Mouse (Mus musculus) limb, embryonic 12.5 days (tissue): ENCODE results near the gene Arhgef18. TPM values are rescaled to one million over a fixed set of nuclear protein-coding genes. Genes with fewer than 3 reads are reported as not detected.
A peak's percentile ranks its signal among the peaks of the same experiment; 100 is the strongest.

Experiments used
- ATAC-seq: fragments of 200-750 bp; cut with Nextera tagmentation; 2 replicates; pipeline ENCODE4 v1.8.0; 2017; ENCODE audit warnings: low read depth, moderate TSS enrichment; ENCODE audit not compliant: insufficient number of reproducible peaks, insufficient read depth, low FRiP score, low TSS enrichment
- H3K27ac ChIP-seq: fragments of 300-500 bp; sonication (generic); 2 replicates; pipeline ENCODE4 v1.5.1; 2016; ENCODE audit warnings: mild to moderate bottlenecking, moderate library complexity
- H3K27me3 ChIP-seq: fragments of 300-500 bp; sonication (generic); 2 replicates; pipeline ENCODE4 v1.6.1; 2016; ENCODE audit warnings: mild to moderate bottlenecking, moderate library complexity
- H3K36me3 ChIP-seq: fragments of 300-500 bp; sonication (generic); 2 replicates; pipeline ENCODE4 v1.6.1; 2016; ENCODE audit warnings: mild to moderate bottlenecking, moderate library complexity
- H3K4me1 ChIP-seq: fragments of 300-500 bp; sonication (generic); replicated peaks from 2 replicates; pipeline ENCODE4 v1.6.1; 2016
- H3K4me2 ChIP-seq: fragments of 300-500 bp; sonication (generic); 2 replicates; pipeline ENCODE4 v1.6.1; 2016; ENCODE audit warnings: mild to moderate bottlenecking, moderate library complexity
- H3K4me3 ChIP-seq: fragments of 300-500 bp; sonication (generic); replicated peaks from 2 replicates; pipeline ENCODE4 v1.5.1; 2016; ENCODE audit warnings: mild to moderate bottlenecking
- H3K9ac ChIP-seq: fragments of 300-500 bp; sonication (generic); replicated peaks from 2 replicates; pipeline ENCODE4 v1.6.1; 2016; ENCODE audit warnings: mild to moderate bottlenecking, moderate library complexity
- H3K9me3 ChIP-seq: fragments of 300-500 bp; sonication (generic); 2 replicates; pipeline ENCODE4 v1.6.1; 2016; ENCODE audit warnings: mild to moderate bottlenecking, moderate library complexity
- WGBS: fragments of 180-500 bp; shearing (Covaris S2); methylation state at CpG from one replicate; pipeline ENCODE4 v1.1.7; 2016; 5-methylcytosine and 5-hydroxymethylcytosine counted together
- polyA plus RNA-seq: library from polyadenylated mRNA; unstranded; fragments of >200 nt; fragmentation: Nextera tagmentation; extraction: Ambion mirVana; gene quantifications from 2 replicates; pipeline ENCODE4 v1.2.1, GENCODE M21; 2016

Arhgef18 gene
- polyA plus RNA-seq, 1 experiment from 2014 or later, result 13.6 TPM

DNA sequence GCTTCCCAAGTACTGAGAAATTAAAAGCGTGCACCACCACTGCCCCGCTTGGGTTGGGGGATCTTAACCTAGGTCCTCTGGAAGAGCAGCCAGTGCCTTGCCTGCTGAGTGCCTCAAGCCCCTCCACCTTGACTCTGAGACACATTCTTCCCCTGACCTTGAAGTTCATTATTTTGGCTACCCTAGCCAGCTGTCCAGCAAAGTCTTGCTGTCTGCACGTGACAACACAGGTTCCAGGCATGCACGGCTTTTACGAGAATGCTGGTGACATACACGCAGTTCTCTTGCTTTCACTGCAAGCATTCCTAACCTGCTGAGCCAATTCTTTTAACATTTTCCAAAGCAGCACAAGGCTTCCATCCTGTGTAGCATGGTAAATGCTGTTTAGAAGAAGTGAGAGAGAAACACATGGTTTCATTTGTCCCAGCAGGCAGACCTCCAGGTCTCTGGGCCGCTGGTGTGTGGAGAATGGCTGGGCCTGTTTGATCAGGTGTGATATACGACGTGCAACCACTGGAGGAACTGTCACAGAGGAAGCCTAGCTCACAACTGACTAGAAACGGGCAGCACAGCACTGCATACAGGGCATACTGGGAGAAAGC is 27.4 kb downstream of the Arhgef18 start:
- Histone ChIP-seq H3K4me3 (no peak overlapping the region), H3K9ac (no peak overlapping the region), H3K27me3 (no peaks in the 10 kb centered on the region), H3K9me3 (no peaks in the 10 kb centered on the region), H3K36me3 (no peaks in the 10 kb centered on the region), H3K4me2 (no peak overlapping the region), H3K4me1 (peaks cover 40% of the 10 kb centered on the region), H3K27ac (peak overlapping the region; percentile 72)
- ATAC-seq, result peak; percentile 87
- 26% methylated on average over 10 of the region's 10 CpGs for WGBS

DNA sequence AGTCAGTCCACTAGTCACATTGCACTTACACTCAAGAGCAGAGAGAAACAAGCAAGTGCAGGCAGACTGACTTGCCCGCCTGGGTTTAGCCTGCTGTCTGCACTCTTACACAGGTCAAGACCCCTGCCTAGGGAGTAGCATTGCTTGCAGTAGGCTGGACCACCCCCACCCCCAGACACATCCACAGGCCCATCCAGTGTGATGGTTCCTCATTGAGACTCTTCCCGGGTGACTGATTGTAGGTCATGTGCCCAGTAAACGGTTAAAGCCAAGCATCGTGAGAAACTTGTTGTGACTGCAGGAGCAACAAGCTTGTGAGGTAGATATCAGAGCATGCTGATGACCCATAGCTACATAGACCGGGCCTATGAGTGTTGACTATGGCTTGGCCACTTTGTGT is 28.7 kb downstream of the Arhgef18 start:
- Histone ChIP-seq H3K27me3 (no peaks in the 10 kb centered on the region), H3K4me1 (peaks cover 40% of the 10 kb centered on the region), H3K4me2 (no peak overlapping the region), H3K27ac (no peak overlapping the region), H3K4me3 (no peak overlapping the region), H3K9ac (no peak overlapping the region), H3K36me3 (no peaks in the 10 kb centered on the region), H3K9me3 (no peaks in the 10 kb centered on the region)
- 88% methylated on average over 5 of the region's 5 CpGs for WGBS
- ATAC-seq, result no peak

DNA sequence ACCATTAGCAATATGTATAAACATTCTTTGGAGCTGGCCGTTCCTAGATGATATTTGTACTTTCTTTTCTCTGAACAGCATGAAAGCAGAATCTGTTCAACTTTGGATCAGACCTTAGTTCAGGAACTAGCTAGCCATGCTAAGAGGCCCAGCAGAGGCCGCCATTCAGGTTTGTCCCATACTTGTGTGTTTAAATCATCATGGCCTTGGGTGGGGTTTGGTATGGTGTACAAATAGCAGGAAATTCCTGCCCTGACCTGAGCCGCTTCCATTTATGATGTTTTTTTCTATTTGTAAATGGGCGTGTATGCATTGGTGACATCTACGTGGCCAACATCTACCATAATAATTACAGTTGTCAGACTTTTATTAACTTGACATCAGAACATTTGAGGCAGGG is 32.4 kb downstream of the Arhgef18 start:
- peaks cover 8% of the 10 kb centered on the region for H3K4me1 ChIP-seq
- H3K9ac ChIP-seq, result no peak overlapping the region
- H3K27me3 ChIP-seq, result no peaks in the 10 kb centered on the region
- H3K4me3 ChIP-seq, result no peak overlapping the region
- no peak for ATAC-seq
- H3K9me3 ChIP-seq, result no peaks in the 10 kb centered on the region
- WGBS, result 88% methylated on average over 5 of the region's 5 CpGs
- no peak overlapping the region for H3K27ac ChIP-seq
- peaks cover 28% of the 10 kb centered on the region for H3K36me3 ChIP-seq
- no peak overlapping the region for H3K4me2 ChIP-seq

DNA sequence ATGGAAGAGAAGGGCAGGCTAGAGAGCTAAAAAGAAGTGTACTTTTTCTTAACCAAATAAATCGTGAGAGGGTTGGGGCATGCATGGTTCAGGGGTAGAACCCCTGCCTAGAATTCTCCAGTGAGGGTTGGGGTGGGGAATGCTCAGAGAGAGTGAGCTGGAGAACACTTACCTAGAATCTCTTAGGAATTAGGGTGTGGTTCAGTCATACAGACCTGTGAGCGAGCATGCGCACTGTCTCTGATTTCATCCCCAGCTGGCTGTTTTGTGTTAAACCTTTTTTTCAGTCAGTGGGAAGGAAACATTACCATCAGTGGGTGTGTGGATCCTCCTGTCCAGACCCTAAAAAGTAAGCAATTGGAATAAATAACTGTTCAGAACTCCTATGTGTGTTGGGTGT is 33.4 kb downstream of the Arhgef18 start:
- Histone ChIP-seq H3K27ac (no peak overlapping the region), H3K27me3 (no peaks in the 10 kb centered on the region), H3K4me2 (no peak overlapping the region), H3K9ac (no peak overlapping the region), H3K9me3 (no peaks in the 10 kb centered on the region), H3K4me1 (no peaks in the 10 kb centered on the region), H3K4me3 (no peak overlapping the region), H3K36me3 (peaks cover 37% of the 10 kb centered on the region)
- 88% methylated on average over 3 of the region's 3 CpGs for WGBS
- no peak for ATAC-seq

DNA sequence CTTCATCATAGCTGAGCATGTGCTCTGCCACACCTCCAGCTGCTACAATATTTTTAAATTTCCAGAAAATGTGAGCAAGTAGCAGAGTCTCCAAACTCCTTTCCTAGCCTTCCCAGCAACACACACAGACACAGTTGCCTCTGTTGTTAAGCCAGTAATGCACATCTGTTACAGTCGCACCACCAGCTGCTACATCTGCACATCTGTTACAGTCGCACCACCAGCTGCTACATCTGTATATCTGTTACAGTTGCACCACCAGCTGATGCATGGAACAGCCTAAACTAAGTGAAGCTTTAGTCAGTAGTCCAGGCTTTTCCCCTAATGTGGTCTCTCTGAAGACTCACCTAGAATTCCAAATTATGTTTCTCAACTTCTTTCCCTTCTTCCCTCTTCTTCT is 35.6 kb downstream of the Arhgef18 start:
- Histone ChIP-seq H3K36me3 (peaks cover 59% of the 10 kb centered on the region), H3K27ac (no peak overlapping the region), H3K9ac (no peak overlapping the region), H3K4me3 (no peak overlapping the region), H3K4me2 (no peak overlapping the region), H3K4me1 (no peaks in the 10 kb centered on the region), H3K27me3 (no peaks in the 10 kb centered on the region), H3K9me3 (no peaks in the 10 kb centered on the region)
- no peak for ATAC-seq
- WGBS, result 78% methylated on average over 2 of the region's 2 CpGs

DNA sequence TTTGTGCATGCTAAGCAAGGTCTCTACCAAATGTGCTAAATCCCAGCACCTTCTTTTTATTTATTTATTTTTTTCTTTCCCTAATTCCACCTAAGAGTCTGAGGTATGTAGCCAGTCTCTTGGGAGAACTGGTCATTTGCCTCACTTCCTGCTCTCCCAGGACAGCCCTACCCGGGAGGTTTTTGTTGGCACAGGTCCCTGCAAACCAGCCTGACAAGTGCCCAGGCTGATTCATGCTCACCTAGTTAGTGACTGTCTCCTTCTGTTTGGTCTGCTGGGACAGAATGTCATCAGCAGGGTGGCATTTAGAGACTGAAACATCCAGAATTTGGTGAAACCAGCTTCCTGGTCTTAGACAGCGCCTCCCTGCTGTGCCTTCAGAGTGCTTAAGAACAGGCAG is 37.2 kb downstream of the Arhgef18 start:
- Histone ChIP-seq H3K36me3 (peaks cover 71% of the 10 kb centered on the region), H3K4me3 (no peak overlapping the region), H3K9me3 (no peaks in the 10 kb centered on the region), H3K9ac (no peak overlapping the region), H3K4me1 (no peaks in the 10 kb centered on the region), H3K27me3 (no peaks in the 10 kb centered on the region), H3K4me2 (no peak overlapping the region), H3K27ac (no peak overlapping the region)
- ATAC-seq, result no peak
- WGBS, result 82% methylated on average over 2 of the region's 2 CpGs

DNA sequence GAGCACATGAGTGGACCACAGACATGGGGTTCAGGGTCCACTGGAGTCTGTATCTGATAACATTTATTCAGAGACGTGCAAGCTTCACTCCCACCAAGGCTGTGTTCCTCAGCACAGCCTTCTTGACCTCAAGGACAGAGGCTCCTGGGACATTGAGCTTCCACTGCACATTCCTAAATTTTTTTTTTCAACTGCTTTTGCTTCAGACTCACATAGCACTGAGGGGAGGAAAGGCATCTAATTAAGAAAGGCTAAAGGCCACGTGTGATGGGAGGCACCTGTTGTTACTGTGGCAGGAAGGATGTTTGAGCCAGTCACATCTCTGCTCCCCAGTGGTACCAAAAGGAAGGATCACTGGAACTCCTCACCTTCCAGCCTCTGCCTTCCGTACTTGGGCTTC is 38.3 kb downstream of the Arhgef18 start:
- Histone ChIP-seq H3K36me3 (peaks cover 82% of the 10 kb centered on the region), H3K9me3 (no peaks in the 10 kb centered on the region), H3K27ac (no peak overlapping the region), H3K4me1 (no peaks in the 10 kb centered on the region), H3K9ac (no peak overlapping the region), H3K4me3 (no peak overlapping the region), H3K4me2 (no peak overlapping the region), H3K27me3 (no peaks in the 10 kb centered on the region)
- 94% methylated on average over 3 of the region's 3 CpGs for WGBS
- no peak for ATAC-seq

DNA sequence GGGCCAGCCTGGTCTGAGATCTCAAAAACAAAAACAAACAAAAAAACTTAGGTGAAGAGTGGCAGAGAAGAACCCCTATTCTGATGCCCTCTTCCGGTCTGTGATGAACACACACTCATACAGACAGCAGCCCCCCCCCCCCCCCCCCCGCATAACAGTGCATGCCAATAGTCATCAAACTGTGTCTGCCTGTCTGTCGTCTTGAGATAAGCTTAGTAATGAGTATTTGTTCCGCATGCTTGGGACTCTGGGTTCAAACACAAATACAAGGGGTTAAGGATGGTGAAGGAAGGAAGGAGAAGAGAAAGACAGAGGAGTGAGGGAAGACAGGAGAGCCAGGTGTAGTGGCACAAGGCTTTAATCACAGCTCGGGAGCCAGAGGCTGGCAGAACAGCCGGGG is 43.7 kb downstream of the Arhgef18 start:
- H3K9me3 ChIP-seq, result no peaks in the 10 kb centered on the region
- H3K4me1 ChIP-seq, result no peaks in the 10 kb centered on the region
- H3K9ac ChIP-seq, result no peak overlapping the region
- H3K36me3 ChIP-seq, result peaks cover 96% of the 10 kb centered on the region
- no peaks in the 10 kb centered on the region for H3K27me3 ChIP-seq
- no peak for ATAC-seq
- no peak overlapping the region for H3K4me3 ChIP-seq
- H3K27ac ChIP-seq, result no peak overlapping the region
- WGBS, result 87% methylated on average over 6 of the region's 6 CpGs
- no peak overlapping the region for H3K4me2 ChIP-seq

DNA sequence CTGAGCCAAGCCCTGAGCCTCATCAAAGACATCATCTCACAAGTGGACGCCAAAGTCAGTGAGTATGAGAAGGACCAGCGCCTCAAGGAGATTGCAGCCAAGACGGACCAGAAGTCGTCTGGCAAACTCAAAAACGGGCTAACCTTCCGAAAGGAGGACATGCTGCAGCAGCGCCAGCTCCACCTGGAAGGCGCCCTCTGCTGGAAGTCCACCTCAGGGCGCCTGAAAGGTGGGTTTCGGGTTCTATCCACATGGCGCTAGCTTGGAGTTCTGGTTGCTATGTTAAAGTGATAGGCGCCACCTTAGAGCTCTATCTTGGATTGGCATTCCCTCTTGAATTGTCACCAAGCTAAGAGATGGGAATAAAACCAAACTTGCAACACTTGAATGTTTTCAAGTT is 46.7 kb downstream of the Arhgef18 start:
- H3K36me3 ChIP-seq, result peaks cover 80% of the 10 kb centered on the region

DNA sequence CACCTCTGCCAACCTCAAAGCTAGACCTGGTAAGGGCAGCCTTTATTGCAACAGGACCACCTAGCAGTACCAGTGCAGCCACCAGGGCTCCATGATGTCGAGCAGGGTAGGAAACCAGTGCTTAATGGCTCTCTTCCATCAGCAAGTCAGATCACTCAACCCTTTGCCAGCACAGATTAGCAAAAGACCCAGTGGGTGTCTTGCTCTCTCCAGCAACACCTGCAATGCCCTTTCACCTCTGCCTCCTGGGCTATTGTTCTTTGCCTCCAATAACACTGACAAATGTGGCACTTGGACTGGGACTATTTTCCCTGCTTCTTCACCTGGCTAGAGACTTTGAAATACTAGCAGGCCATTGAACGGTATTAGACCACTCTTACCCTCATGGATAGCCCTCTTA is 56.4 kb downstream of the Arhgef18 start:
- no peaks in the 10 kb centered on the region for H3K4me1 ChIP-seq
- H3K4me3 ChIP-seq, result no peak overlapping the region
- no peak for ATAC-seq
- peaks cover 89% of the 10 kb centered on the region for H3K36me3 ChIP-seq
- no peaks in the 10 kb centered on the region for H3K9me3 ChIP-seq
- no peak overlapping the region for H3K9ac ChIP-seq
- no peaks in the 10 kb centered on the region for H3K27me3 ChIP-seq
- 91% methylated on average over 2 of the region's 2 CpGs for WGBS
- no peak overlapping the region for H3K27ac ChIP-seq
- no peak overlapping the region for H3K4me2 ChIP-seq

More for the DNA sequence above, 46.7 kb downstream of the Arhgef18 start:
- Histone ChIP-seq H3K27ac (no peak overlapping the region), H3K4me1 (no peaks in the 10 kb centered on the region), H3K4me3 (no peak overlapping the region), H3K9me3 (no peaks in the 10 kb centered on the region), H3K27me3 (no peaks in the 10 kb centered on the region), H3K4me2 (no peak overlapping the region), H3K9ac (no peak overlapping the region)
- 75% methylated on average over 12 of the region's 12 CpGs for WGBS
- ATAC-seq, result no peak

DNA sequence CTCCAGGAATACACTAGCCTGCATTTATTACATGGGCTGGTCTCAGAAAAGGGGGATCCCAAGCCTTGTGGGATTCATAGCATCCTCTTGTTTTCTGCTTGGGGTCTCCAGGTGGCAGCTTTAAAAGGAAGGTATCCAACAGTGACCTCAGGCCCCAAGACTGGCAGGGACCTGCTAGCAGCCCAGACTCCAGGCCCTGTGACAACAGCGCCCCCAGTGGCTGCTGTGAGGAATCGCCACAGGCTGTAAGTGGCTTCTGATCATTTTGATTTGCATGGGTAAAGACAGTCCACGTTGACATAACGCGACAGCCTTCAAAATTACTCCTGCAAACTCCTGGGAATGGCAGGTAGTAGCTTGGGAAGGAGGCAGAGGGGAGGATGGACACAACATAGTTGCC is 57.9 kb downstream of the Arhgef18 start:
- H3K27me3 ChIP-seq, result no peaks in the 10 kb centered on the region
- peaks cover 94% of the 10 kb centered on the region for H3K36me3 ChIP-seq
- H3K4me2 ChIP-seq, result no peak overlapping the region
- WGBS, result 36% methylated on average over 5 of the region's 5 CpGs
- no peak overlapping the region for H3K27ac ChIP-seq
- no peaks in the 10 kb centered on the region for H3K9me3 ChIP-seq
- no peak overlapping the region for H3K4me3 ChIP-seq
- no peak for ATAC-seq
- H3K4me1 ChIP-seq, result no peaks in the 10 kb centered on the region
- no peak overlapping the region for H3K9ac ChIP-seq

DNA sequence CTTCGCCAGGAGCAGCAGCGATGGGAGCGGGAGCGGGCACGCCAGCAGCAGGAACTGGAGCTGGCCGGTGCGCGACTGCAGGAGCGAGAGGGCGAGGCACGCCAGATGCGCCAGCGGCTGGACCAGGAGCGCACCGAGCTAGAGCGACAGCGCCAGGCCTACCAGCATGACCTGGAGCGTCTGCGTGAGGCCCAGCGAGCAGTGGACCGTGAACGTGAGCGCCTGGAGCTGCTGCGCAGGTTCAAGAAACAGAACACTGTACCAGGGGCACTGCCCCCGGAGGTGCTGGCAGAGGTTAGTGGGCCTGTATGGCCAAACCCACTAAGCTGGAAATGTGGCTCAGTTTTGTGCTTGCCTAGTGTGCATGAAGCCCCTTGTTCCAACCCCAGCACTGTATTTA is 59.2 kb downstream of the Arhgef18 start:
- WGBS, result 96% methylated on average over 25 of the region's 25 CpGs
- H3K4me3 ChIP-seq, result no peak overlapping the region
- no peaks in the 10 kb centered on the region for H3K4me1 ChIP-seq
- H3K36me3 ChIP-seq, result peaks cover 98% of the 10 kb centered on the region
- ATAC-seq, result no peak
- H3K9me3 ChIP-seq, result no peaks in the 10 kb centered on the region
- no peak overlapping the region for H3K9ac ChIP-seq
- no peak overlapping the region for H3K27ac ChIP-seq
- no peaks in the 10 kb centered on the region for H3K27me3 ChIP-seq
- no peak overlapping the region for H3K4me2 ChIP-seq
